Mouse (Mus musculus) liver, embryonic 14.5 days (tissue): ENCODE measurements around the gene Cadm2.

Experiments used
- CTCF ChIP-seq: IDR thresholded peaks from 2 replicates; pipeline ENCODE4 v1.5.1; 2016; ENCODE audit warnings: antibody characterized with exemption, low read depth, control low read depth
- EP300 ChIP-seq: IDR thresholded peaks from 2 replicates; pipeline ENCODE4 v1.6.1; 2016; ENCODE audit warnings: antibody characterized with exemption, low read depth

DNA sequence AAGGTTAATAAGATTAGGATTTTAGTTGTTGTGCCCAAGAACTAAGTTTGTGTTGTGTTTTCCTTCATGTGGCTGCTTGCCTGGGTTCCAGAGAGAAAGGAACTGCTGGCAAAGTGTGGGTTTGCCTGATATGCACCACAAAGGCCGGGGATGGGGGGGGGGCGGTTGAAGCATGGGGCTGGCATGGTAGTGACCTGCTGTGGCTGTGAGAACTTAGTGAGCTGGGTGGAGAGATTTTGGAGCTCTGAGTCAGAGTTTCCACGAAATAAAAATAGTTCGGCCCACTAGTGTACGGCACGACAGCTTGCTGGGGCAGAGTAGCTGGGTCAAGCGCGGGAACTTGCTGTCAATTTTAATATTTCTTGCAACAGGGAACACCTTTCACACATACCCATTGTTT lies 653.0 kb downstream of the Cadm2 start:
- TF ChIP-seq CTCF (no peak), EP300 (no peak)
